Mouse (Mus musculus): ENCODE measurements around the gene Slc6a14.

GRCm38 (mm10) chrX:21695220-21695619 lies 19.5 kb upstream of the Slc6a14 start:
- no peak for TF ChIP-seq CTCF (IDR thresholded peaks at IDR 0.05; ENCODE audit: low read depth, low read length)
- no peak for TF ChIP-seq POLR2A (IDR thresholded peaks at IDR 0.05; ENCODE audit: extremely low read depth, insufficient read depth, low read length)
